Mouse (Mus musculus): ENCODE results near the gene Frat2.

GRCm38 (mm10) chr19:41805831-41806230, 42.1 kb downstream of the Frat2 start:
- TF ChIP-seq POLR2A (IDR thresholded peaks at IDR 0.05; ENCODE audit: low read depth, low read length), result no peak
- TF ChIP-seq CTCF (IDR thresholded peaks at IDR 0.05; ENCODE audit: extremely low read depth, insufficient read length, insufficient replicate concordance, low read depth, low read length), result peak; percentile 15; the same call in 1 of the 2 replicates
